Mouse (Mus musculus): ENCODE data around the gene Olfr1270.
"Not testable (repeated sequence)": the region's sequence is repeated elsewhere in the genome, so short reads cannot be mapped to it uniquely, and the experiment has no call there.

The Olfr1270 gene

DNA sequence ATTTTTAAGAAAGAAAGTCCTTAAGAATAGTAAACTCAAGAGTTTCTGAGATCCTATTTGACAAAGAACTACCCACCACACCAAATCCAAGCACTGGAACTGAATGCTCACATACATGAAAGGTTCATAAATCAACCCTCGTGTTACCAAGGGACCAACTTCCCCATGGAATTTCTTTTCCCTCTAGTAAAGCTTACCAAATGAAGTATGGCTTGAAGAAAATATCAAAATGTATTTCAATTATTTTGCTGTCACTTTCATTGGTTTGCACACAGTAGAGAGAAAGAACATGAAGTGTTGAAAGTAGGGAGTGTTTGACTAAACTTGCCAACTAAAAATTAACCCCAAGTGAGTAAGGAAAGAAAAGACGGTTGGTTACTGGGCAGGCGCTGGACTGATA lies at the start of gene Olfr1270:
Gene Olfr1270 (minus strand): TSS at position 101 of the 400 bp plus-strand sequence.
- DNase-seq (ENCODE audit: low read depth, low spot score): no peak

- DNase-seq (ENCODE audit: low read depth, low spot score): not testable (repeated sequence)
Observed at GRCm38 (mm10) chr2:90199606-90200005, 46.7 kb upstream of the Olfr1270 start.

GRCm38 (mm10) chr2:90195285-90195684 lies 42.4 kb upstream of the Olfr1270 start:
- DNase-seq (ENCODE audit: low read depth, low spot score): not testable (repeated sequence)

DNA sequence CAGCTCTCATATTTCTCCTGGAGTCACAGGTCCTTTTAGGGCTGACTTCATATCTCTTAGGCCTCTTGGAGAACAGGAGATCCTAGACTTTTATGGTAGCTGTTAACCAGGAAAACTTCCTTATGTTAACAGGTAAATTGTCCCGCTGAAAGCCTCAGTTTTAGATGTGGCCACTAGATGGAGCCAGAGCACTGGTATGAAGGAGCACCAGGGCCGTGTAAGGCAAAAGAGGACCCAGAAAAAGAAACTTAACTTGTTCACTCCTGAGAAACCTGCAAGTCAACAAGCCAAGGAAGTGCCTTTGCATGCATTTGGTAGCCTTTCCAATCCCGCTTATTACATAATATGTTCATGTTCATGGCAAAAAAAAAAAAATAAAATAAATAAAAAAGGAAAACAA lies 41.9 kb upstream of the Olfr1270 start:
- DNase-seq (ENCODE audit: low read depth, low spot score): not testable (repeated sequence)

GRCm38 (mm10) chr2:90187082-90187481 lies 34.2 kb upstream of the Olfr1270 start:
- DNase-seq (ENCODE audit: low read depth, low spot score): not testable (repeated sequence)

DNA sequence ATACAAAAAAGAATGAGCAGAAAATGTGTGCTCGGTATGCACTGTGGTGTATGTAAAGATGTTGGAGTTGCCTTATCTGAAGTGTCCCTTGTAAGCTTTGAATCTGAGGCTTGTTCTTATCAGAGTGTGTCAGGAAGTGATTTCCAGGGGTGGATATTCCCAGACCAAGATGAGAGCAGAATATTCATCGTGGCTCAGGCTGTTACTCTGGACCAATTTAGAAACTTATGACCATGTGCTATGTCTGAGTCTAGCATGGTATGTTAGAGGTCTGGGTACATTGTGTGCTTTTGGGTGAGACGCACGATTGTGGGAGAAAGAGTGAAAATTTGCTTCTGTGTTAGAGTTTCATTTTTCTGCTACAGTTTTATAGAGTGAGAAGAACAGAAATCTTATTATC lies 33.2 kb upstream of the Olfr1270 start:
- not testable (repeated sequence) for DNase-seq (ENCODE audit: low read depth, low spot score)

DNA sequence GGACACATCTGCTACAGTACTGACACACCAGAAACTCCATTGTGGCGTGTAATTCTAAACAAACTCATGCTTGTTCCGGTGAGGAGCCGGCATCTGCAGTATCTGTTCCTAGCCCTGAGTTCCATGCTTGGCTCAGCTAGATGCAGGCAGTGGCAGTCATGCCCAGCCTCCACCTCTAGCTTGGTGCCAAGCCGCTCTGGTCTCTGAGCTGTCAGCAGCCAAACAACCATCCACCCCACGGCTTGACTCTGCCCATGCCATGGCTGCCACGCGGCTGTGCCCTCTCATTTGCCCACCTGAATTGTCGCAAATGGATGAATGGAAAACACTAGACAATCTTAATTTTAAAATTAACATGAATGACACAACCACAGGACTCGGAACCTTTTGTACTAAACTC lies 1.0 kb upstream of the Olfr1270 start:
- DNase-seq (ENCODE audit: low read depth, low spot score): no peak

GRCm38 (mm10) chr2:90142196-90142595 lies 10.7 kb downstream of the Olfr1270 start, which contains the start of gene Olfr32:
Olfr32 (minus strand) TSS chr2:90142296.
- DNase-seq (ENCODE audit: low read depth, low spot score): no peak

GRCm38 (mm10) chr2:90121312-90121711 lies 31.6 kb downstream of the Olfr1270 start, which contains the start of gene Olfr1269:
Olfr1269 (minus strand) TSS chr2:90121412.
- DNase-seq (ENCODE audit: low read depth, low spot score): no peak

Measured in skeletal muscle tissue, adult 2 months (tissue).